Mouse (Mus musculus) liver, embryonic 14.5 days (tissue): ENCODE measurements around the gene Gbp10.
"Not testable (repeated sequence)": the region's sequence is repeated elsewhere in the genome, so short reads cannot be mapped to it uniquely, and the experiment has no call there.

Source experiments
- CTCF ChIP-seq: IDR thresholded peaks from 2 replicates; pipeline ENCODE4 v1.5.1; 2016; ENCODE audit warnings: antibody characterized with exemption, low read depth, control low read depth
- EP300 ChIP-seq: IDR thresholded peaks from 2 replicates; pipeline ENCODE4 v1.6.1; 2016; ENCODE audit warnings: antibody characterized with exemption, low read depth

GRCm38 (mm10) chr5:105238402-105238801, 931 bp downstream of the Gbp10 start:
- not testable (repeated sequence) for TF ChIP-seq CTCF, EP300
